Mouse (Mus musculus): ENCODE data around the gene Hspa2. TPM values are rescaled to one million over a fixed set of nuclear protein-coding genes. Genes with fewer than 3 reads are reported as not detected.

Hspa2 gene
- total RNA-seq, 2 experiments from 2014 or later, result 122 to 125 TPM

DNA sequence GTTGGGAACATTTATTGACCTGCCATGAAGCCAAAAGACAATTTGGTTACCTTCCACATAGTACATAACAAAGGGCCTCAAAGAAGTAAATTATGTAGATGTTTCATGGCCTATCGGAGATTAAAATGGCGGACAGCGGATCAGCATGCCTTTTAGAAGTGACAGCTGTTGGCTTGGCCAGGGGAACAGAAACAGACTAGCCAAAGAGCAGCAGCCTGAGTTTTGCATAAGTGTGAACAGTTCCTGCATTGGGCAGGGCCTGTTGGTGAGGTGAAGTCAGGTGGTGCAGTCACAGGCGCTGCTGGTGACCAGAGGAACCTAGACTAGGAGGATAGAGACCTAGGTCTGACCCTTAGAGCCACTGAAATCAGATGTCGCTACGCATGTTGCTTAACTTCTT is 26.9 kb upstream of the Hspa2 start:
- DNase-seq (ENCODE audit: low spot score in 2 of 2), result no peak

DNA sequence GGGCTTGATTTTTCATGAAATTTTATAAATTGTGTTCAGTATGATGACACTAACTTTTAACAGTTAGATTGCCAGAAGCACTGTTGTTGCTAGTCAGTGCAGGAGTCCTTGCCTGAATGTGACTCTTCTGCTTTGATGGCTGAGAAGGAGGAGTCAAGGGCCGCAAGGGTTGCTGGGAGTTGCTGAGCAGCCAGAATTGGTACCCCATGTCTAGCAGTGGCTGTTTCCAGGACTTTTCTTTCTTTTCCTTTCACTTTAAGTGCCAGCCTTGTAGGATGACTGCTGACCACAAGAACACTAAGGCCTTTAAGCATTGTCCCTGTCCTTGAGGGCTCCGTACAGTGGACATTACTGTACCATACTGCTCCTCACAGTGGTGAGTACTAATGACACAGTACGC is 26.2 kb upstream of the Hspa2 start:
- DNase-seq (ENCODE audit: low spot score in 2 of 2), result no peak

DNA sequence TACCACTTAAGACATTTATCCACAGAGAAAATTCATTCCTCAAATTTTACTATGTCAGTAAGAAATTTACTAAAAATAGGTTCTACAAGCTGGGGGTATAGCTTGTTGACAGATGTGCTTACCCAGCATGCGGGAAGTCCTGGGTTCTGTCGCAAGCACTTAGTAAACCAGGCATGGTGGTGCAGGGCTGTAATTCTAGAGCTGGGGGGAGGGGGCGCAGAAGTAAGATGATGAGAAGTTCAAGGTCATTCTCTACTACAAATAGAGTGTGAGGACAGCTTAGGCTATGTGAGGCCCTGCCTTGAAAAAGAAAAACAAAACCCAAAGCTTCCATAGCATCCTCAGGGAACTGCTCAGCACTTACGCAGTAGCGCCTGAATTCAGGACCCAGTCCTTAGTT is 25.4 kb upstream of the Hspa2 start:
- DNase-seq (ENCODE audit: low spot score in 2 of 2), result no peak

DNA sequence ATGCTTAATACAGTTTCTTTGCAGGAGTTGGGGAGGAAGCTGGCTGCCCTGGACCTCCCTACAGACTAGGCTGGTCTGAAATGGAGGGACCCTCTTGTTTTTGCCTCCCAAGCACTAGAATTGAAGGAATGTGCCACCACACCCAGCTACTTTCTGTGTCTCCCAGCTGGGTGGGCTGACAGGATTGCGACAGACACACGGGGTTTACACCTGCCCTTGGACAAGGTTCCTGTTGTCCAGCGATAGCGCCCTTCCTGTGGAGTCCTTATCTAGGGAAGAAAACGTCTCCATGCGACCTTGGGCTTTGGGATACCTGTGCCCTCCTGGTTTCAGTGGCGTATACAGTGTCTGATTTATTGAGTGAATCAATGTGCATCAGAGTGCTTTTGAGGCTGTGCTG is 23.8 kb upstream of the Hspa2 start:
- DNase-seq (ENCODE audit: low spot score in 2 of 2), result no peak

DNA sequence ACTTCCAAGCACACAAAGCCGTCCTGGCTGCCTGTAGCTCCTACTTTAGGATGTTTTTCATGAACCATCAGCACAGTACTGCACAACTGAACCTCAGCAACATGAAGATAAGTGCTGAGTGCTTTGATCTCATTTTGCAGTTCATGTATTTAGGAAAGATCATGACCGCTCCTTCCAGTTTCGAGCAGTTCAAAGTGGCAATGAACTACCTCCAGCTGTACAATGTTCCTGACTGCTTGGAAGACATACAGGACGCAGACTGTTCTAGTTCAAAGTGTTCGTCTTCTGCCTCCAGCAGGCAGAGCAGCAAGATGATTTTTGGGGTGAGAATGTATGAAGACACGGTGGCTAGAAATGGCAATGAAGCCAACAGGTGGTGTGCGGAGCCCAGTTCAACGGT is 18.6 kb upstream of the Hspa2 start:
- no peak for DNase-seq (ENCODE audit: low spot score in 2 of 2)

DNA sequence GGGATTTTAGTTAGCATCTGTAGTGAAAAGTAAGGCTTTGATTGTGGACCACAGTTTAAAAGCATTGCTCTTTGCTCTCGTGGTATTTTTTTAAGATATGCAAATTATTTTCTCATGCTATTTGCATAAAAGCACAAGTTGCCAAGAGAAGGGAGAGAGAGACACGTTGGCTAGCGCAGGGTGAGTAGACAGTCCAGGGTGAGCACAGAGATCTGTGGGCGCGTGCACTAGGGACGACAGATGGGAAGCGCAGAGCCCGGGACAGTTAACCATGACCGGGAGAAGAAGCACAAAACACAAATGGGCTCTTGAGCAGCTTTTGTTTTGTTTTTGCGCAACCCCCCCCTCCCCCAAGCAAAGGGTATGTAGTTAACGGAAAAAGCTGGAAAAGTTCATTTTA is 15.2 kb upstream of the Hspa2 start:
- DNase-seq (ENCODE audit: low spot score in 2 of 2), result no peak

DNA sequence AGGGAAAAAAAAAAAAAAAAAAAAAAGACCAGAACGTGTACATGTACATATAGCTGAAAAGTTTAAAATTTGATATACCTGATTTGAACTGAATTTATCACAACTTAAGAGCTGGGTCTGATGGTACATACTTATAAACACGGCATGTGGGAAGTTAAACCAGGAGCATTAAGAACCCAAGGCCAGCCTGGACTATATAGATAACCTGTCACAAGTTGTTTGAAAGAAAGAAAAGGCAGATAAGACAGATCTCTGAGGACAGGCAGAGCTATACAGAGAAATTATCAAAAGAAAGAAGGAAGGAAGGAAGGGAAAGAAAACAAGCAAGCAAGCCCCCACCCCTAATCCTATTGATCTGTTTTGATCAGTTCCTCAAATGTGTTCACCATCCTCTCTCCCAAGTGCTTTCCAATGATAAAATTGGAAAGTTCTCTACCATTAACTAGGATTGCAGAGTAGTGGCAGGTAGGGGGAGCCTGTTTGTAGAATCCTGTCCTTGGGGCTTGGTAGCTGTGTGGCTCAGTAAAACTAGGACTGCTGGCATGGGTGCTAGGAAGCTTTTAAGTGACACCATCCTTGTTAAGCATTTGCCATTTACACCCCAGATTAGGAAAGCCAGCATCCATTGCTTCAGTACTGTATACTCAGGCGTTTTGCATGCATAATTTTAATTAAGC is 12.2 kb upstream of the Hspa2 start:
- DNase-seq (ENCODE audit: low spot score in 2 of 2), result no peak

DNA sequence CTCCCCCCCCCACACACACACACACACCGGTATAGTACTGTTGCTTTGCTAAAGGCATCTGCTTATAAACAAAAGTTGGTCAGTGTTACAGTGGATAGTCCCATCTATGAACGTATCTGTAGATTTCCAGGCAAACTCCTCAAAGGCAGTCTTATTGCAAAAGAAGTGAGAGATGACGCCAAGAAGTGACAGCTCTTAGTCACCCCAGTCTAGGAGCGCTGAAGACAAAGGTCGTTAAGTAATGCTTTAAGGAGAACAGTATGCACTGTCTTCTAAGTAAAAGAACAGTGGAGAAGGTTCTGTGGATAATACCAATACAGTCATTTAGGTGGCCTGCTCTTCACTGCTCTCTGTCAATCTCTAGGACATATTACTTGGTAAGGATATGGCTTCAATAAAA is 11.0 kb upstream of the Hspa2 start:
- DNase-seq (ENCODE audit: low spot score in 2 of 2), result no peak

DNA sequence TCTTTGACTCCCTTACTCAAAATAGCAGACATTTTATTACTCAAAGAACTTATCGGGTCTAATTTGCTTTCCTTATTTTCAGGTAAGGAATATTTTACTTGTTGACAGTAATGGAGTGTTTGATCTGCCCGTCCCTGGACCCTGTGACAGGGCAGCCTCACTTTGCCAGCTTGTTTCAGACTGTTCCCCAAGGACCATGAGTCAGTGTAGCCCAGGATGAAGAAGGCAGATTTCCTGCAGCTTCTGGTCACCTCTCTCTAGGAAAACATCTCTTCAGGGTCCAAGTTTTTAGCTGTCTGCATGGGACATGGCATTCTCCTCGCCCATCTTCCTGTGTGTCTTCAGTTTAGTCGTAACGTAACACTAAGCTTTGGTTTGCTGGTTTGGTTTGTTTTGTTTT is 6.7 kb upstream of the Hspa2 start:
- DNase-seq (ENCODE audit: low spot score in 2 of 2), result no peak

DNA sequence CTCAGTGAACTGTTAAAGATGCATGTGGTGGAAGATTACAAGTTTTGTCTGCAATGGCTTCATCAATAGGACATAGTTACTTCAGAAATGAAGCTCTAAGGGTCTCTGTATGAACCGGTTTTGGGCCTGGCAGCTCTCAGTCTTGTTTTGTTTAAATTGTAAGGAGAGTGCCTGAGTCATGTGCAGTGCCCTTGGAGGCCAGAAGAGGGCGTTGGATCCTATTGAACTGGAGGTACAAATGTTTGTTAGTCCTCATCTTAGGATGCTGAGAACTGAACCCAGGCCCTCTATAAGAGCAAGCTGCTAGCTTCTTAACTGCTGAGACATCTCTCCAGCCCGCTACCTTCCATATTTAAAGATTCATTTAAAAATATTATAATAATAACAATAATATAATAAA is 2.3 kb upstream of the Hspa2 start:
- DNase-seq (ENCODE audit: low spot score in 2 of 2), result no peak

DNA sequence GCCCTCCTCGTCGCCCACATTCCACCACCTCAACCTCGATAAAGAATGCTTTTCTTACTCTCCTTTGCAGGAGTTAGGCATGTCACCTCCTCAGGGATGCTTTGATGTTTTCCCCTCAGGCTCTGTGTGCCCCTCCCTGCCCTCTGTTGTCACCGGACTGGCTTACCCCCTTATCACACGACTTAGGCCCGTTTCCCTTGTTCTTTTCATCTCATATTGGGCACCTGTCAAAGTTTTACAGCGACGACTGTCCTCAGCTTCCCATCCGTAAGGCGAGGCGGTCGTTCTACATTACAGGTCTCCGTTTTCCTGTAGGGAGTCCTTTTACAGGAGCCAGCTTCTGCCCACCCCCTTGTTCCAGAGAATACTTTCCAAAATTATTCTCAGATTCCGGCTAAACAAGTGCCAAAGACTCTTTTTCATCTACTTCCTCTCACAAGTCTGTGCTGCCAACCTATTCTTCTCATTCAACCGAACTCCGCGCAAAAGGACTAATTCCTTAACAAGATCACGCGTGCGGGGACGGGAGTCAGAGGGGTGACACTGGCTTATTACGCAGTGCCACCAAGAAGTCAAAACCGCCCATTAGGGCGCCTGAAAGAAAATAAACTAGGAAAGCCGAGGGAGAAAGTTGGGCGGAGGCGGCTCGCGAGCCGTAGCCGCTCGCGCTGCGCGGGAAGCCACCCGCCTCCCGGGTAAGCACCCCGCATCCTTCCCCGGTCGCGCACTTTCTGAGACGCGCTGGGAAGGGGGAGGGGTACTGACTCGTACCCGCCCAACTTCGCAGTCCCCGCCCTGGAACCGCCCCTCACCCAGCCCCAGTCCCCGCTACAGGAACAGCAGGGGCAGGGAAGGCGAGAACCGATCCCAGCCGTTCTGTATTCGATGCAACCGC is 738 bp upstream of the Hspa2 start:
- DNase-seq (ENCODE audit: low spot score in 2 of 2), result no peak

DNA sequence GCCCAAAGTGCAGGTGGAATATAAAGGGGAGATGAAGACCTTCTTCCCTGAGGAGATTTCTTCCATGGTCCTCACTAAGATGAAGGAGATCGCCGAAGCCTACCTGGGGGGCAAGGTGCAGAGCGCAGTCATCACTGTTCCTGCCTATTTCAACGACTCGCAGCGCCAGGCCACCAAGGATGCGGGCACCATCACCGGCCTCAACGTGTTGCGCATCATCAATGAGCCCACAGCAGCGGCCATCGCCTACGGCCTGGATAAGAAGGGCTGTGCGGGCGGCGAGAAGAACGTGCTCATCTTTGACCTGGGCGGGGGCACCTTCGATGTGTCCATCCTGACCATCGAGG is 833 bp downstream of the Hspa2 start:
- DNase-seq (ENCODE audit: low spot score in 2 of 2), result peak; percentile 9 to 29

DNA sequence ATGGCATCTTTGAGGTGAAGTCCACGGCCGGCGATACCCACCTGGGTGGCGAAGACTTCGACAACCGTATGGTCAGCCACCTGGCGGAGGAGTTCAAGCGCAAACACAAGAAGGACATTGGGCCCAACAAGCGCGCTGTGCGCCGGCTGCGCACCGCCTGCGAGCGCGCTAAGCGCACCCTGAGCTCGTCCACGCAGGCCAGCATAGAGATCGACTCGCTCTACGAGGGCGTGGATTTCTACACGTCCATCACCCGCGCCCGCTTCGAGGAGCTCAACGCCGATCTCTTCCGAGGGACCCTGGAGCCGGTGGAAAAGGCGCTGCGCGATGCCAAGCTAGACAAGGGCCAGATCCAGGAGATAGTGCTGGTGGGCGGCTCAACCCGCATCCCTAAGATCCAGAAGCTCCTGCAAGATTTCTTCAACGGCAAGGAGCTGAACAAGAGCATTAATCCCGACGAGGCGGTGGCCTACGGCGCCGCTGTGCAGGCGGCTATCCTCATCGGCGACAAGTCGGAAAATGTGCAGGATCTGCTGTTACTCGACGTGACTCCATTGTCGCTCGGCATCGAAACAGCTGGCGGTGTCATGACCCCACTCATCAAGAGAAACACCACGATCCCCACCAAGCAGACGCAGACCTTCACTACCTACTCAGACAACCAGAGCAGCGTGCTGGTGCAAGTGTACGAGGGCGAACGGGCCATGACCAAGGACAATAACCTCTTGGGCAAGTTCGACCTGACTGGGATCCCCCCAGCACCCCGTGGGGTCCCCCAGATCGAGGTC is 1.4 kb downstream of the Hspa2 start:
- DNase-seq (ENCODE audit: low spot score in 2 of 2), result peak; percentile 9 to 49

DNA sequence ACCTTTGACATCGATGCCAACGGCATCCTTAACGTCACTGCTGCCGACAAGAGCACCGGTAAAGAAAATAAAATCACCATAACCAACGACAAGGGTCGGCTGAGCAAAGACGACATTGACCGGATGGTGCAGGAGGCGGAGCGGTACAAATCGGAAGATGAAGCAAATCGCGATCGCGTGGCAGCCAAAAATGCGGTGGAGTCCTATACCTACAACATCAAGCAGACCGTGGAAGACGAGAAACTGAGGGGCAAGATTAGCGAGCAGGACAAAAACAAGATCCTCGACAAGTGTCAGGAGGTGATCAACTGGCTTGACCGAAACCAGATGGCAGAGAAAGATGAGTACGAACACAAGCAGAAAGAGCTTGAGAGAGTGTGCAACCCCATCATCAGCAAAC is 2.0 kb downstream of the Hspa2 start:
- no peak for DNase-seq (ENCODE audit: low spot score in 2 of 2)

DNA sequence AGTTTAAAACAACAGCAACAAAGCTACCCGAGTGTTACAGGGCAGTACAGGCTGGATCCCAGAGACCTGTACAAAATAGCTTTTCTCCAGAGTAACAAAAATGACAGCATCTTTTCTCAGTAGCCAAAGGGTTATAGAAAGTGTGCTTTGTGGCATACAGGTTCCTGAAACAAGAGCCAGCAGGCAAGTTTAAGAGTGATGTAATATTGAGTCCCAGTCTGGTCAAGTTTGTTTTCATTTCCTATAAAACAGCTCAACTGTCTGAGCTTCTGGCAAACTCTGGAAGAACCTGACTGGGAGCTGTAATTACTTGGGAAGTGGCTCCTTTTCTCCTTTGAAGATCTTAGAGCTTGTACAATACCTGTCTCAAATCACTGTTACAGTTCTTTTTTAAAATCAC is 3.2 kb downstream of the Hspa2 start:
- no peak for DNase-seq (ENCODE audit: low spot score in 2 of 2)

DNA sequence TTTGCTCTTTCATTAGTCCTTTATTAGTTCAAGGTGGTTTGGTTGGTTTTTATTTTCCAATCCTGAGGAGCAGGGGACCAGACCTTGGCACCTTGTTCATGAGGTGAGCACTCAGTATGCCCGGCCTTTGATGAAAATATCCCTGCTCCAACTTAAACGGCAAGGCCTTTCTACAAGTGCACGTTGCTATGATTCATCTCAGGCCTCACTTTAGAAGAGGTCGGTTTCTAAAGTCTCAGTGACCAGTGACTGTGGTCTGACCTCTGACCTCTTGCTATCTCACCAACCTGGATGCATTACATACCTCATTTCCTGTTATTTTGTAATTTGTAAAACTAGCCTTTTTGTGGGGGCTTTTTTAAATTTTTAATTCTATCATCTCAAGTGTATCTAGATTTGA is 5.2 kb downstream of the Hspa2 start:
- no peak for DNase-seq (ENCODE audit: low spot score in 2 of 2)

DNA sequence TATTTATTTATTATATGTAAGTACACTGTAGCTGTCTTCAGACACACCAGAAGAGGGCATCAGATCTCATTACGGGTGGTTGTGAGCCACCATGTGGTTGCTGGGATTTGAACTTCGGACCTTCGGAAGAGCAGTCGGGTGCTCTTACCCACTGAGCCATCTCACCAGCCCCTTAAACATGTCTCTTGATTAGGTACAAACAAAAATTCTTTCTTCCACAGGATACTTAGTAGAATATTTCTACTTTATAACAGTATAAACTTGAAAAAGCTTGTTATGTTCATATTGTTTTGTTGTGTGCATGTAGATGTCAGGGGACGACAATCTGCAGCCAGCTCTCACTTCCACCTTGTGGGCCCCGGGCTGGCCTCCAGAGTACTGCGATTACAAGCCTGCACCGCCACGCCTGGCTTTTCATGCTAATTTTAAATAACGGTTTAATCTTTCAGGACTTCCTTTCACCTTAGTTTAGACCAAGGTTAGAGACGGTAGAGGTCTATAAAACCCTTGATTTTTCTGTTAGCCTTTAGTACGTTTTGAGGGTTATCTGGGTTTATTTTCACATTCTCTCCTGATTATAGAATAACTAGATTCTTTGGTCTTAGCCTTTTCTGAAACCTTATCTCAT is 11.5 kb downstream of the Hspa2 start:
- no peak for DNase-seq (ENCODE audit: low spot score in 2 of 2)

DNA sequence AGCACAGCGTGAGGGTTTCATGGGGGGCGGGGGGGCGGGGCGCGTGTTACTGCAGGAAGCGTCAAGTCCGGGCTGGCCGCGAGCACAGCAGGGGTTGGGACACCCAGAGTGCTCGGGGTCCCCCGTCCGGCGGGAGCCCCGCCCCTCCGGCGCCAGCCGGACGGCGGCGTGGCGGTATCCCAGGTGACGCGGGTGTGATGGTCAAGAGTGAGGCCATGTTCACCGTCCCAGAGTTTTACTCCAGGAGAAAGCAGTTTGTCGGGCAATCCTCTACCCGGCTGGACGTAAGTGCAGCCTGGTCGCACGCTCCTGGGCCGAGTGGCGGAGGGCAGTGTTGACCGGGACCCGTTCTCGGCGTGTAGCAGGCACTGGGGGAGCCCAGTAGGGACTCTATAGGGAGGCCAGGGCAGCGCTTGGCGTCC is 13.5 kb downstream of the Hspa2 start, which contains the start of gene Ppp1r36:
Gene Ppp1r36, plus strand, starts transcription at position 106 of the 422 bp plus-strand sequence.
- no peak for DNase-seq (ENCODE audit: low spot score in 2 of 2)

DNA sequence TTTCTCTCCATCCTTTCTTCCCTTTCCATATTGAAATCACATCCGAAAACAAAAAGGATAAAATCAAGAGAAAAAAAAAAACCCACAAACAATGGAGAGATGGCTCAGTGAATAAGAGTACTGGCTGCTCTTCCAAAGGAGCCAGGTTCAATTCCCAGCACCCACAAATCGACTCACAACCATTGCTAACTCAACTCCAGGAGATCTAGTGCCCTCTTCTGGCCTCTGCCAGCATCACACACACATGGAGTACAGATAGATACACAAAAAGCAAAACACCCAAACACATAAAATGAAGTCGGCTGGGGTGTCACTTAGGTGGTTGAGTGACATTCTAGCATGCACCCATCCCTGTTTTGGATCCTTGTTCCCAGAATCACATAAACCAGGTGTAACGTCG is 14.4 kb downstream of the Hspa2 start:
- DNase-seq (ENCODE audit: low spot score in 2 of 2), result no peak

DNA sequence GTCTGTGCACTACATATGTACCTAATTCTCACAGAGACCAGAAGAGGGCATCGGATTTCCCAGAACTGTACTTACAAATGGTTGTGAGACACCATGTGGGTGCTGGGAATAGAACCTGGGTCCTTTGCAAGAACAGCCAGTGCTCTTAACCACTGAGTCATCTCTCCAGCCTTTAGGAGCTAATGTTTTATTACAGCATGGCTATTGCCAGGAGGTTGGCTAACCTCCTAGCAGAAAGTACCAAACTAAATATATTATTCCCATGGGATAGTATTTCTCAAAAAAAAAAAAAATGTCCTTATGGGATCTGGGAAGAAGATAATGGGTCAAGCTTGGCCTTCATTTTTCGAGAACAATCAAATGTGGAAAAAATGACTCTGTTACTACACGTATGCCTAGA is 21.3 kb downstream of the Hspa2 start:
- no peak for DNase-seq (ENCODE audit: low spot score in 2 of 2)

DNA sequence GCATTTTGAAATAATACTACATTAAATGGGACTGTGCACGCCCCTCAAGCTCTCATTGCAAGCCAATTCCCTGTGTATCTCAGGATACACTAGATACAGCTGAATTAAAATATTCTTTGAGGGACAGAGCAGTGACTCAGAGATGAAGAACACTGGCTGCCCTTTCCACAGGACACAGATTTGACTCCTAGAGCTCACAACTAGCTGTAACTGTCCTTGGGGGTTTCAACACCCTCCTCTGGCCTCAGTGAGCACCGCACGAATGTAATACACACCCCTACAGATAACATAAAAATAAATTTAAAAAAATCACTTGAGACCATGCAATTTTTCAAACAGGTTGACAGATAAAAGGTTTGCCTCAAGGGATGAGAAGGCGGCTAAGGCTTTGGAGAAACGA is 23.6 kb downstream of the Hspa2 start:
- no peak for DNase-seq (ENCODE audit: low spot score in 2 of 2)
